Mouse (Mus musculus): ENCODE measurements around the gene Fam151a. TPM values are rescaled to one million over a fixed set of nuclear protein-coding genes. Genes with fewer than 3 reads are reported as not detected.

Gene Fam151a
- total and polyA plus RNA-seq, 3 experiments, result 0.11 to 0.34 (median 0.24) TPM

- no peak overlapping the region for H3K4me2 ChIP-seq (ENCODE audit: insufficient read depth, low read depth, poor library complexity, severe bottlenecking)
- H3K27me3 ChIP-seq (replicated peaks), result peaks cover 79% of the 10 kb centered on the region
- no peak overlapping the region for H3K4me3 ChIP-seq (replicated peaks in 1 of 3; ENCODE audit: low read depth in 2 of 3, low read length in 2 of 3, poor library complexity in 1 of 3)
- in situ Hi-C loops (cut with MboI; ENCODE audit: low pct_ligation_motif_present, low pct_unique_long_range_greater_than_20kb, low sequenced_read_pairs) (loop anchor here (5.0 kb wide), 1 partner anchor 78 kb away; no protein-coding TSS in a partner anchor), dilution Hi-C loops (cut with MboI; ENCODE audit: extremely low pct_ligation_motif_present, extremely low pct_unique_long_range_greater_than_20kb, low sequenced_read_pairs) (no loop called here)
- no peak for DNase-seq (ENCODE audit: extremely low read depth)
- no peak overlapping the region for H3K9ac ChIP-seq (ENCODE audit: insufficient read depth, low read depth)
- no peaks in the 10 kb centered on the region for H3K36me3 ChIP-seq (replicated peaks in 1 of 2; ENCODE audit: control insufficient read depth in 1 of 2, insufficient read depth in 1 of 2, low read length in 1 of 2)
- H3K9me3 ChIP-seq (replicated peaks; ENCODE audit: low read length), result no peaks in the 10 kb centered on the region
- H3K79me2 ChIP-seq (replicated peaks; ENCODE audit: control insufficient read depth, extremely low read depth, insufficient read depth, poor library complexity, severe bottlenecking), result no peaks in the 10 kb centered on the region
- no peaks in the 10 kb centered on the region for H3K4me1 ChIP-seq (ENCODE audit: control insufficient read depth in 1 of 2, insufficient read depth in 2 of 2)
- no peak for TF ChIP-seq PAX5 (IDR thresholded peaks at IDR 0.05; ENCODE audit: low read length)
- TF ChIP-seq GABPA (IDR thresholded peaks at IDR 0.05; ENCODE audit: insufficient replicate concordance, low read depth, low read length), result no peak
- TF ChIP-seq TCF12 (IDR thresholded peaks at IDR 0.05; ENCODE audit: low read depth, low read length), result no peak
- TF ChIP-seq ZMIZ1 (IDR thresholded peaks at IDR 0.05; ENCODE audit: low read depth, low read length), result no peak
- TF ChIP-seq TBP (conservative IDR thresholded peaks at IDR 0.05; ENCODE audit: low read depth, low read length), result no peak
- no peak overlapping the region for H3K27ac ChIP-seq (ENCODE audit: insufficient read depth, low read depth)
These were observed 28.5 kb upstream of the Fam151a start for GRCm38 (mm10) chr4:106705096-106705665.

- no peak overlapping the region for H3K4me3 ChIP-seq (replicated peaks in 1 of 3; ENCODE audit: low read depth in 2 of 3, low read length in 2 of 3, poor library complexity in 1 of 3)
- in situ Hi-C loops (cut with MboI; ENCODE audit: low pct_ligation_motif_present, low pct_unique_long_range_greater_than_20kb, low sequenced_read_pairs) (loop anchor here (5.0 kb wide), 1 partner anchor 81 kb away; no protein-coding TSS in a partner anchor), dilution Hi-C loops (cut with MboI; ENCODE audit: extremely low pct_ligation_motif_present, extremely low pct_unique_long_range_greater_than_20kb, low sequenced_read_pairs) (no loop called here)
- H3K79me2 ChIP-seq (replicated peaks; ENCODE audit: control insufficient read depth, extremely low read depth, insufficient read depth, poor library complexity, severe bottlenecking), result no peaks in the 10 kb centered on the region
- no peak overlapping the region for H3K9ac ChIP-seq (ENCODE audit: insufficient read depth, low read depth)
- 0 out of 2 replicates have a peak overlapping the region, but pooled peaks have one; percentile 54 for H3K4me2 ChIP-seq (ENCODE audit: insufficient read depth, low read depth, poor library complexity, severe bottlenecking)
- no peak overlapping the region for H3K27ac ChIP-seq (ENCODE audit: insufficient read depth, low read depth)
- TF ChIP-seq JUND (conservative IDR thresholded peaks at IDR 0.05; ENCODE audit: low read depth, low read length) (no peak), CTCF (conservative IDR thresholded peaks at IDR 0.05 in 1 of 2, IDR thresholded peaks at IDR 0.05 in 1 of 2; ENCODE audit: low read depth in 2 of 2, low read length in 2 of 2) (no peak), E2F4 (IDR thresholded peaks at IDR 0.05; ENCODE audit: insufficient replicate concordance, low read depth, low read length) (no peak), SMC3 (IDR thresholded peaks at IDR 0.05; ENCODE audit: low read depth, low read length) (no peak), JUN (IDR thresholded peaks at IDR 0.05; ENCODE audit: insufficient read depth, low read depth, low read length) (no peak), NRF1 (IDR thresholded peaks at IDR 0.05; ENCODE audit: low read depth, low read length) (no peak), EP300 (IDR thresholded peaks at IDR 0.05; ENCODE audit: low read length) (no peak), IRF4 (IDR thresholded peaks at IDR 0.05; ENCODE audit: low read depth, low read length) (no peak), TCF12 (IDR thresholded peaks at IDR 0.05; ENCODE audit: low read depth, low read length) (no peak), POLR2AphosphoS2 (IDR thresholded peaks at IDR 0.05; ENCODE audit: low read depth, low read length) (no peak), SIN3A (IDR thresholded peaks at IDR 0.05; ENCODE audit: low read length) (no peak), CHD2 (IDR thresholded peaks at IDR 0.05; ENCODE audit: low read length) (no peak), HCFC1 (IDR thresholded peaks at IDR 0.05; ENCODE audit: low read depth, low read length) (no peak), RAD21 (IDR thresholded peaks at IDR 0.05; ENCODE audit: low read depth, low read length) (no peak)
- H3K9me3 ChIP-seq (replicated peaks; ENCODE audit: low read length), result no peaks in the 10 kb centered on the region
- H3K27me3 ChIP-seq (replicated peaks), result peaks cover 74% of the 10 kb centered on the region
- DNase-seq (ENCODE audit: extremely low read depth), result no peak
- no peaks in the 10 kb centered on the region for H3K36me3 ChIP-seq (replicated peaks in 1 of 2; ENCODE audit: control insufficient read depth in 1 of 2, insufficient read depth in 1 of 2, low read length in 1 of 2)
- H3K4me1 ChIP-seq (ENCODE audit: control insufficient read depth in 1 of 2, insufficient read depth in 2 of 2), result no peaks in the 10 kb centered on the region
These were observed 25.7 kb upstream of the Fam151a start for GRCm38 (mm10) chr4:106707957-106708356.
